10 mouse cellular contexts compared by ENCODE assay signal in the genomic region with DNA sequence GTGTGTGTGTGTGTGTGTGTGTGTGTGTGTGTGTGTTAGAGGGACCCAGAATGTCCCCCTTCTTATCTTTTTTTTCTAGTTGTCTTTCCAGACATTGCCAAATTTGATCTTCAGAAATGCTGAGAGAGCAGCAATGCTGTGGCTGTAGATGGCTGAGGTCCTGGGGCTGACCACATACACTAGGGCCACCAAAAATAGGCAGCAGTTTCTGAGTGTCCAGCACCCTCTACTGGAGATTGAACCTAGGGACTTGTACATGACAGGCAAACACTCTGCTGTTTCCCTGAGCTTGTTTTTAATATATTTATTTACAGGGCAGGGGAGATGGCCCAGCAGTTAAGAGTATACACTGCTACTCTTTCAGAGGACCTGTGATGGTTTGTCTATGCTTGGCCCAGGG. TPM values are rescaled to one million over a fixed set of nuclear protein-coding genes. Genes with fewer than 3 reads are reported as not detected.
DNase-seq lines count a peak whose midpoint lies in the region; ATAC-seq and TF ChIP-seq lines count a peak whose summit lies in the region.
"Had no signal": no experiment of that assay in that cellular context is flagged by ENCODE, and none has a peak within 500 bp of the region (broad histone marks: within the 10 kb centered on the region; RNA-seq: fewer than 3 reads in every experiment).

No protein-coding gene starts in this region.

- peak; percentile 74 for DNase-seq in heart, embryonic 10.5 days (ENCODE audit: low spot score)
- no peak for DNase-seq in heart, adult 9 months (ENCODE audit: low spot score in 2 of 2)
- DNase-seq in liver, embryonic 14.5 days (ENCODE audit: low read depth in 3 of 3, low spot score in 3 of 3), result no peak
- DNase-seq in lung, postnatal 0 days (ENCODE audit: low spot score), result peak; percentile 77
- no peak for DNase-seq in cerebellum, postnatal 4 days (ENCODE audit: low spot score in 2 of 2)
- DNase-seq: adrenal gland, postnatal 10 days; cerebellum, adult 9-10 months had no signal

- no peak for ATAC-seq in liver, embryonic 14.5 days (ENCODE audit: insufficient read depth)
- ATAC-seq in liver, embryonic 12.5 days, result no peak
- ATAC-seq in lung, postnatal 0 days, result peak; percentile 62

- no peak overlapping the region for H3K27ac ChIP-seq in heart, embryonic 10.5 days
- H3K27ac ChIP-seq in liver, embryonic 14.5 days, result no peak overlapping the region
- no peak overlapping the region for H3K27ac ChIP-seq in liver, embryonic 12.5 days
- no peak overlapping the region for H3K27ac ChIP-seq in ES-Bruce4 (ENCODE audit: insufficient read depth, low read length)
- H3K27ac ChIP-seq in lung, postnatal 0 days (ENCODE audit: low read length), result no peak overlapping the region

- TF ChIP-seq POLR2A in ES-Bruce4 (IDR thresholded peaks at IDR 0.05; ENCODE audit: insufficient read depth, low read length), result no peak

- no peaks in the 10 kb centered on the region; the same call in 1 of the 2 replicates for H3K27me3 ChIP-seq in heart, embryonic 10.5 days (ENCODE audit: insufficient read depth, poor library complexity, severe bottlenecking)
- no peaks in the 10 kb centered on the region for H3K27me3 ChIP-seq in liver, embryonic 14.5 days (ENCODE audit: control insufficient read depth, insufficient read depth, low read length)
- 0 out of 2 replicates have a peak, but pooled peaks cover 3% of the 10 kb centered on the region for H3K27me3 ChIP-seq in liver, embryonic 12.5 days (replicated peaks)
- H3K27me3 ChIP-seq in ES-Bruce4 (ENCODE audit: control insufficient read depth, insufficient read depth, low read length, poor library complexity, severe bottlenecking), result no peaks in the 10 kb centered on the region
- no peaks in the 10 kb centered on the region for H3K27me3 ChIP-seq in lung, postnatal 0 days (replicated peaks; ENCODE audit: insufficient read depth, low read length)

- H3K36me3 ChIP-seq in heart, embryonic 10.5 days, result no peaks in the 10 kb centered on the region
- H3K36me3 ChIP-seq in liver, embryonic 14.5 days (replicated peaks; ENCODE audit: control insufficient read depth, insufficient read depth, low read depth), result no peaks in the 10 kb centered on the region
- no peaks in the 10 kb centered on the region for H3K36me3 ChIP-seq in liver, embryonic 12.5 days
- no peaks in the 10 kb centered on the region for H3K36me3 ChIP-seq in ES-Bruce4 (ENCODE audit: control insufficient read depth, insufficient read depth, low read length, poor library complexity, severe bottlenecking)
- no peaks in the 10 kb centered on the region for H3K36me3 ChIP-seq in lung, postnatal 0 days (ENCODE audit: insufficient read depth, low read length)
- H3K36me3 ChIP-seq: G1E had no signal

- peaks cover 15% of the 10 kb centered on the region; the same call in 1 of the 2 replicates for H3K4me1 ChIP-seq in heart, embryonic 10.5 days
- H3K4me1 ChIP-seq in liver, embryonic 14.5 days (replicated peaks; ENCODE audit: control insufficient read depth in 2 of 2, insufficient read depth in 2 of 2, low read length in 1 of 2), result peaks cover 0 to 6% of the 10 kb centered on the region in 2 experiments; a peak in 3 of 4 replicates
- peaks cover 37% of the 10 kb centered on the region for H3K4me1 ChIP-seq in liver, embryonic 12.5 days
- H3K4me1 ChIP-seq in ES-Bruce4 (ENCODE audit: control insufficient read depth, insufficient read depth, low read length), result peaks cover 5% of the 10 kb centered on the region
- H3K4me1 ChIP-seq in lung, postnatal 0 days (ENCODE audit: insufficient read depth, low read depth, low read length), result no peaks in the 10 kb centered on the region

- no peaks in the 10 kb centered on the region for H3K9me3 ChIP-seq in heart, embryonic 10.5 days
- no peaks in the 10 kb centered on the region for H3K9me3 ChIP-seq in liver, embryonic 14.5 days (ENCODE audit: control insufficient read depth, low read length)
- H3K9me3 ChIP-seq in liver, embryonic 12.5 days (replicated peaks), result no peaks in the 10 kb centered on the region
- no peaks in the 10 kb centered on the region for H3K9me3 ChIP-seq in ES-Bruce4 (replicated peaks; ENCODE audit: control insufficient read depth, insufficient read depth, low read length, poor library complexity, severe bottlenecking)
- no peaks in the 10 kb centered on the region for H3K9me3 ChIP-seq in lung, postnatal 0 days (ENCODE audit: low read length)
- H3K9me3 ChIP-seq: G1E had no signal

- TF ChIP-seq EP300 in liver, embryonic 14.5 days (IDR thresholded peaks at IDR 0.05; ENCODE audit: low read depth), result no peak
- no peak for TF ChIP-seq EP300 in ES-Bruce4 (IDR thresholded peaks at IDR 0.05; ENCODE audit: insufficient read depth, low read depth, low read length)
- TF ChIP-seq EP300 in lung, postnatal 0 days (IDR thresholded peaks at IDR 0.05), result no peak

- H3K9ac ChIP-seq in liver, embryonic 14.5 days (replicated peaks), result no peak overlapping the region
- no peak overlapping the region for H3K9ac ChIP-seq in liver, embryonic 12.5 days
- no peak overlapping the region for H3K9ac ChIP-seq in ES-Bruce4 (ENCODE audit: low read depth, poor library complexity, severe bottlenecking)
- no peak overlapping the region for H3K9ac ChIP-seq in lung, postnatal 0 days (replicated peaks; ENCODE audit: low read depth)

- TF ChIP-seq CTCF in liver, embryonic 14.5 days (IDR thresholded peaks at IDR 0.05; ENCODE audit: low read depth), result peak; percentile 44
- TF ChIP-seq CTCF in ES-Bruce4 (IDR thresholded peaks at IDR 0.05; ENCODE audit: low read depth, low read length), result peak; percentile 15
- TF ChIP-seq CTCF in lung, postnatal 0 days (IDR thresholded peaks at IDR 0.05), result peak; percentile 76

- no peak overlapping the region for H3K4me3 ChIP-seq in heart, embryonic 10.5 days
- no peak overlapping the region for H3K4me3 ChIP-seq in liver, embryonic 14.5 days (ENCODE audit: insufficient read depth in 1 of 2, low read depth in 2 of 2, low read length in 2 of 2)
- H3K4me3 ChIP-seq in liver, embryonic 12.5 days, result no peak overlapping the region
- H3K4me3 ChIP-seq in ES-Bruce4 (ENCODE audit: low read depth, low read length), result no peak overlapping the region
- H3K4me3 ChIP-seq in lung, postnatal 0 days (ENCODE audit: low read depth, low read length), result no peak overlapping the region

- H3K4me2 ChIP-seq in liver, embryonic 14.5 days (ENCODE audit: low read depth), result no peak overlapping the region
- H3K4me2 ChIP-seq in liver, embryonic 12.5 days, result no peak overlapping the region
- no peak overlapping the region for H3K4me2 ChIP-seq in lung, postnatal 0 days (replicated peaks; ENCODE audit: low read depth, low read length)

RNA-seq across cellular contexts. Expression of a gene that starts 12.0 kb away (rescaled TPM):
- 433 and 498 TPM in 2 replicates for polyA plus RNA-seq in heart, embryonic 10.5 days (2016; fragmentation: Nextera tagmentation; extraction: Ambion mirVana)
- 91.1 and 123 TPM in 2 replicates for polyA plus RNA-seq in liver, embryonic 14.5 days (2012; rRNA removed)
- polyA plus RNA-seq in liver, embryonic 14.5 days (2014; fragmentation: Nextera tagmentation; extraction: Ambion mirVana), result 269 and 272 TPM in 2 replicates
- 372 and 377 TPM in 2 replicates for polyA plus RNA-seq in liver, embryonic 12.5 days (2016; fragmentation: Nextera tagmentation; extraction: Ambion mirVana)
- 541 and 557 TPM in 2 replicates for polyA plus RNA-seq in ES-Bruce4 (2011; ENCODE audit: insufficient read depth, insufficient read length, low read depth, missing spikeins)
- polyA plus RNA-seq in lung, postnatal 0 days (2015; fragmentation: Nextera tagmentation; extraction: Ambion mirVana), result 229 and 238 TPM in 2 replicates

RNA-seq across cellular contexts. Expression of a gene that starts 12.6 kb away (rescaled TPM):
- polyA plus RNA-seq in heart, embryonic 10.5 days (2016; fragmentation: Nextera tagmentation; extraction: Ambion mirVana), result 92.2 and 93.7 TPM in 2 replicates
- 24.5 and 31.8 TPM in 2 replicates for polyA plus RNA-seq in liver, embryonic 14.5 days (2012; rRNA removed)
- 29.2 and 32.7 TPM in 2 replicates for polyA plus RNA-seq in liver, embryonic 14.5 days (2014; fragmentation: Nextera tagmentation; extraction: Ambion mirVana)
- 56.7 and 58.2 TPM in 2 replicates for polyA plus RNA-seq in liver, embryonic 12.5 days (2016; fragmentation: Nextera tagmentation; extraction: Ambion mirVana)
- polyA plus RNA-seq in ES-Bruce4 (2011; ENCODE audit: insufficient read depth, insufficient read length, low read depth, missing spikeins), result 171 TPM in 2 replicates
- polyA plus RNA-seq in lung, postnatal 0 days (2015; fragmentation: Nextera tagmentation; extraction: Ambion mirVana), result 60.3 and 61.1 TPM in 2 replicates

Comparison
In these comparisons a context has a peak if more than half of its experiments do, and no peak if none do; other contexts are left out.
1. DNase-seq: peak in heart, embryonic 10.5 days (single experiment) and lung, postnatal 0 days (single experiment); none in heart, adult 9 months (0 of 2), liver, embryonic 14.5 days (0 of 3) and cerebellum, postnatal 4 days (0 of 2).
2. CTCF ChIP-seq: peak in every context shown above with its lines; median percentile 76 in lung, postnatal 0 days; 44 in liver, embryonic 14.5 days; 15 in ES-Bruce4.